Mouse (Mus musculus) ES-Bruce4 (cell line): Measurements from ENCODE around the gene Ifnb1.

Experiments used
- CTCF ChIP-seq: IDR thresholded peaks from one replicate; pipeline ENCODE4 v1.8.1; 2011; ENCODE audit warnings: low read depth, low read length
- POLR2A ChIP-seq: IDR thresholded peaks from one replicate; pipeline ENCODE4 v1.8.1; 2011; ENCODE audit warnings: low read length; ENCODE audit not compliant: insufficient read depth

DNA sequence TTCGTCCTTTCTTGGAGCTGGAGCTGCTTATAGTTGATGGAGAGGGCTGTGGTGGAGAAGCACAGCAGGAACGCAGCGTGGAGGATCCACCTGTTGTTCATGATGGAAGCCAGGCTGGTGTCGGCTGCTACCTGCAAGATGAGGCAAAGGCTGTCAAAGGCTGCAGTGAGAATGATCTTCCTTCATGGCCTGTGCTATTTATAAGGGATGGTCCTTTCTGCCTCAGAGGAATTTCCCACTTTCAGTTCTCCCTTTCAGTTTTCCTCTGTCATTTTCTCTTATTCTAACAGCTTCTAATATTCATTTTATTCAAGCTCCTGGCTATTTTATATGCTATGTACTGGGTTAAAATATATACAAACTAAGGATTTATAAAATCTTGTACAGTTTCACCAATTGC, at the start of gene Ifnb1:
- TF ChIP-seq CTCF (no peak), POLR2A (no peak)
